Mouse (Mus musculus) kidney, postnatal 14 days (tissue): Measurements from ENCODE around the gene Krtap4-1.

ENCODE experiments used
- DNase-seq: peaks from one replicate; pipeline ENCODE4 v3.0.0; 2022; ENCODE audit warnings: mixed read lengths

The Krtap4-1 gene

DNA sequence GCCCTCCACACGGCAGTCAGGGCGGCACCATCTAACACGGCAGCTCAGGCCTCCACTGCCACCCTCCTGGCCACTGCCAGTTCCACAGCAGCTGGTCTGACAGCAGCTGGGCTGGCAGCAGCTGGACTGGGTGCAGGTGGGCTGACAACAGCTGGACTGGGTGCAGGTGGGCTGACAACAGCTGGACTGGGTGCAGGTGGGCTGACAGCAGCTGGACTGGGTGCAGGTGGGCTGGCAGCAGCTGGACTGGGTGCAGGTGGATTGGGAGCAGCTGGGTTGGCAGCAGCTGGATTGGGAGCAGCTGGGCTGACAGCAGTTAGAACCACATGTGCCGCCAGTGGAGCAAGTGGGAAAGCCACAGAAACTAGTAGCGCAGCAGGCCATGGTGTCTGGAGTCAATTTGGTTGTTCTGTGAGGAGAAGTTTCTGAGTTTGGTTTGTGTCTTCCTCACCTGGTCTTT is 44.8 kb downstream of the Krtap4-1 start, which contains the start of gene Krtap1-4:
Gene Krtap1-4 (minus strand): TSS at position 410 of the 460 bp plus-strand sequence.
- DNase-seq, result no peak

DNA sequence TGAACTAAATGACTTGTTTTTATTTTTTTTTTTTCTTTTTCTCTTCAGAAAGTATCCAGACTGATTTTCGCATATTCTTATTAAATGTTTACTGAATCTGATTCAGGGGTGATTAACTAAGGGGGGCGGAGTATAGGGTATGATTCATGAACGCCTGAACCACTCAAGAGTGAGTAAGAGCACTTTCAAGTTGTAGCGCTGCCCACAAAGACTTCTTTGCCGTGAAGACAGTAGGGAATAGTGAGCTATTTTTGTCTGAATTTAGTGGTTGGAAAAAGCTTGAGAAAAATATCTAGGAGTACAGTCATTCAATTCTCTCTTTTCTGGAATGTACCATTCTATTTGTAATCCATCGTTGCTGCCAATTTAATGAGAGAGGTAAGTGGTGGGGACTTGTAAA is 46.5 kb downstream of the Krtap4-1 start:
- no peak for DNase-seq

DNA sequence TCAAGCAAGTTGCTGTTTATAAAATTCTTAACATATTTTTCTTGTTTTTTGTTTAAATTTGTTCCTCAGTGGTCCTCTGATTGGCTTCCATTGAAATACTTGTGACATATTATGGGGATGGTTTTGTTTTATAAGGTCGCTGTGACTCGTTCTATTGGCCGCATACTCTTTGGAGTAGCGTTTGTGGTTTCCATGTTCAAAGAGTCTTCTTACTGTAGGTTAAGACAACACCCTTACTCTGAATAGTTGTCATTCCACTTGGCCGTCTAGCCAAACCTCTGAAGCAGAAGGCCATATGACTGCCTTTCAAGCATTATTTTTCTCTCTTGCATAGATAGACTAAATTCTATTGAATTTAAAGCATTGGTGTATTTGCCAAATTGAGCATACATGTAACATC is 47.0 kb downstream of the Krtap4-1 start:
- no peak for DNase-seq

DNA sequence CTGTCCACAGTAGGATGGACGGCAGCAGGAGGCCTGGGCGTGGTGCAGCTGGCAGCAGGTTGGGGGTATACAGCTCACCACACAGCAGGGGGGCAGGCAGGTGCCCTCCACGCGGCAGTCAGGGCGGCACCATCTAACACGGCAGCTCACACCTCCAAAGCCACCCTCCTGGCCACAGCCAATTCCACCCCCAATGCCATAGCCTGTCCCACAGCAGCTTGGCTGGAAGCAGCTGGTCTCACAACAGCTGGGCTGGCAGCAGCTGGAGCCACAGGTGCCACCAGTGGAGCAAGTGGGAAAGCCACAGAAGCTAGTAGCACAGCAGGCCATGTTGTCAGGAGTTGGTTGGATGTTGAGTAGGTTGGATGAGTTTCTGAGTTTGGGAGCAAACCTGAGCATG is 47.4 kb downstream of the Krtap4-1 start, which contains the start of gene Krtap1-5:
Gene Krtap1-5 (minus strand): TSS at position 381 of the 400 bp plus-strand sequence.
- DNase-seq, result no peak
